Mouse (Mus musculus) ovary, postnatal 36 days (tissue): ENCODE results near the gene Med8.

ENCODE experiments used
- DNase-seq: peaks from one replicate; pipeline ENCODE4 v3.0.0; 2022; ENCODE audit warnings: low spot score, mixed read lengths

Med8 gene

GRCm38 (mm10) chr4:118409142-118409900 is at the start of gene Med8, which contains the start of gene Szt2:
Gene Med8, plus strand, starts transcription at chr4:118409337.
Gene Szt2, minus strand, starts transcription at chr4:118409273.
- DNase-seq: peak; percentile 83

GRCm38 (mm10) chr4:118359896-118360720 is 49.0 kb upstream of the Med8 start:
- DNase-seq: peak; percentile 83

- DNase-seq: no peak
Observed at GRCm38 (mm10) chr4:118361451-118361850, 47.7 kb upstream of the Med8 start.

- DNase-seq: no peak
Observed at GRCm38 (mm10) chr4:118362879-118363278, 46.3 kb upstream of the Med8 start.

GRCm38 (mm10) chr4:118363985-118364384 is 45.2 kb upstream of the Med8 start:
- DNase-seq: no peak

GRCm38 (mm10) chr4:118364641-118365040 is 44.5 kb upstream of the Med8 start:
- no peak for DNase-seq

- no peak for DNase-seq
Observed at GRCm38 (mm10) chr4:118365991-118366390, 43.1 kb upstream of the Med8 start.

GRCm38 (mm10) chr4:118367551-118367950 is 41.6 kb upstream of the Med8 start:
- no peak for DNase-seq

GRCm38 (mm10) chr4:118368616-118369015 is 40.5 kb upstream of the Med8 start:
- DNase-seq: no peak

GRCm38 (mm10) chr4:118371822-118372221 is 37.3 kb upstream of the Med8 start:
- no peak for DNase-seq

- DNase-seq: no peak
Observed at GRCm38 (mm10) chr4:118375999-118376398, 33.1 kb upstream of the Med8 start.

GRCm38 (mm10) chr4:118383271-118383670 is 25.9 kb upstream of the Med8 start:
- no peak for DNase-seq

GRCm38 (mm10) chr4:118387316-118387715 is 21.8 kb upstream of the Med8 start:
- DNase-seq: no peak

GRCm38 (mm10) chr4:118390146-118390545 is 19.0 kb upstream of the Med8 start:
- no peak for DNase-seq

- no peak for DNase-seq
Observed at GRCm38 (mm10) chr4:118394505-118394904, 14.6 kb upstream of the Med8 start.

- no peak for DNase-seq
Observed at GRCm38 (mm10) chr4:118395289-118395688, 13.8 kb upstream of the Med8 start.

GRCm38 (mm10) chr4:118396433-118396832 is 12.7 kb upstream of the Med8 start:
- no peak for DNase-seq

GRCm38 (mm10) chr4:118398400-118398799 is 10.7 kb upstream of the Med8 start:
- no peak for DNase-seq

- DNase-seq: no peak
Observed at GRCm38 (mm10) chr4:118401421-118401820, 7.7 kb upstream of the Med8 start.

- DNase-seq: peak; percentile 14
Observed at GRCm38 (mm10) chr4:118401918-118402317, 7.2 kb upstream of the Med8 start.

- DNase-seq: peak; percentile 32
Observed at GRCm38 (mm10) chr4:118402701-118403100, 6.4 kb upstream of the Med8 start.

GRCm38 (mm10) chr4:118410871-118411270 is 1.7 kb downstream of the Med8 start:
- no peak for DNase-seq

- no peak for DNase-seq
Observed at GRCm38 (mm10) chr4:118413553-118413952, 4.4 kb downstream of the Med8 start.
